Mouse (Mus musculus) frontal cortex, postnatal 14 days (tissue): ENCODE data around the gene Slc39a11.

Experiments
- DNase-seq, 2 experiments: peaks; one replicate each; pipeline ENCODE4 v3.0.0; 2022; ENCODE audit warnings: low spot score in 2 of 2

Gene Slc39a11

GRCm38 (mm10) chr11:113411798-113412197, 238.1 kb downstream of the Slc39a11 start:
- DNase-seq, result no peak

- no peak for DNase-seq
These were observed 240.8 kb downstream of the Slc39a11 start for GRCm38 (mm10) chr11:113409121-113409520.

GRCm38 (mm10) chr11:113407474-113407873, 242.4 kb downstream of the Slc39a11 start:
- DNase-seq, result no peak

GRCm38 (mm10) chr11:113400868-113401267, 249.0 kb downstream of the Slc39a11 start:
- DNase-seq, result no peak

- DNase-seq, result no peak
These were observed 250.3 kb downstream of the Slc39a11 start for GRCm38 (mm10) chr11:113399601-113400000.

GRCm38 (mm10) chr11:113397394-113397793, 252.5 kb downstream of the Slc39a11 start:
- no peak for DNase-seq

GRCm38 (mm10) chr11:113393366-113394150, 256.3 kb downstream of the Slc39a11 start:
- no peak for DNase-seq

- DNase-seq, result no peak
These were observed 258.2 kb downstream of the Slc39a11 start for GRCm38 (mm10) chr11:113391664-113392063.

- no peak for DNase-seq
These were observed 260.2 kb downstream of the Slc39a11 start for GRCm38 (mm10) chr11:113389637-113390036.

GRCm38 (mm10) chr11:113382674-113383571, 267.0 kb downstream of the Slc39a11 start:
- no peak for DNase-seq

- no peak for DNase-seq
These were observed 268.3 kb downstream of the Slc39a11 start for GRCm38 (mm10) chr11:113381550-113381949.

GRCm38 (mm10) chr11:113378867-113379266, 271.0 kb downstream of the Slc39a11 start:
- DNase-seq, result no peak

- DNase-seq, result no peak
These were observed 273.8 kb downstream of the Slc39a11 start for GRCm38 (mm10) chr11:113376066-113376465.

GRCm38 (mm10) chr11:113373926-113374325, 276.0 kb downstream of the Slc39a11 start:
- no peak for DNase-seq

GRCm38 (mm10) chr11:113373331-113373730, 276.5 kb downstream of the Slc39a11 start:
- DNase-seq, result no peak

- no peak for DNase-seq
These were observed 281.8 kb downstream of the Slc39a11 start for GRCm38 (mm10) chr11:113368046-113368445.

GRCm38 (mm10) chr11:113366257-113367030, 283.4 kb downstream of the Slc39a11 start:
- no peak for DNase-seq

GRCm38 (mm10) chr11:113363739-113364138, 286.1 kb downstream of the Slc39a11 start:
- DNase-seq, result no peak

- no peak for DNase-seq
These were observed 287.3 kb downstream of the Slc39a11 start for GRCm38 (mm10) chr11:113362617-113363016.

- no peak for DNase-seq
These were observed 289.6 kb downstream of the Slc39a11 start for GRCm38 (mm10) chr11:113360049-113360835.

GRCm38 (mm10) chr11:113355932-113356331, 293.9 kb downstream of the Slc39a11 start:
- no peak for DNase-seq
